Mouse (Mus musculus): ENCODE measurements around the gene St6galnac4. TPM values are rescaled to one million over a fixed set of nuclear protein-coding genes. Genes with fewer than 3 reads are reported as not detected.
A peak's percentile ranks its signal among the peaks of the same experiment; 100 is the strongest.

St6galnac4 gene
- polyA plus RNA-seq, 1 experiment from 2014 or later, result 26.0 TPM

DNA sequence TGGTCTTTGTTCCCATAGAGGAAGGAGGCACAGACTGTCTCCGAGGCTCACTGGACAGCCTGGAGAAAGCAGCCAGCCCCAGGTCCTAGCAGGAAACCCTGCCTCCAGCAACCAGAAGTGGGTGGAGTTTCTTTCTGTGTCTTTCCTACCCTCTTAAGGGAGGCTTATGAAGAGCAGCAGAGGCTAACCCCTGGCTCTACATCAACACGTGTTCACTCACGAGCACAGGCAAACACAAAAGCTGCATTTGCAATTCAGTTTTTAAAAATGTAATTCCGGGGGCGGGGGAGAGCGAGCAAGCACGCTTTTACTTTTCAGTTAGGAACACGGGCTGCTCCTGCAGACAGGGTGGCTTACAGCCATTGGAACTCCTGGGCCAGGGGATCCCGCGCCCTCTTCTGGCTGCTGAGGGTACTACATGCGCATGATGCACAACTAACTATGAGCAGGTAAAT, 15.7 kb downstream of the St6galnac4 start:
- peak overlapping the region; percentile 56 for H3K9ac ChIP-seq (ENCODE audit: low read depth, low read length)
- H3K4me1 ChIP-seq (replicated peaks; ENCODE audit: control insufficient read depth, insufficient read depth, low read length), result peaks cover 27% of the 10 kb centered on the region
- H3K9me3 ChIP-seq (ENCODE audit: control insufficient read depth, low read length), result no peaks in the 10 kb centered on the region
- whole genome bisulfite sequencing, result 1% methylated on average over 11 of the region's 11 CpGs
- DNase-seq (ENCODE audit: low spot score) (peak; percentile 89), ATAC-seq (replicated peaks; ENCODE audit: low FRiP score) (peak; percentile 63)
- H3K36me3 ChIP-seq (ENCODE audit: control insufficient read depth, insufficient read depth, low read length), result no peaks in the 10 kb centered on the region
- H3K27ac ChIP-seq (ENCODE audit: low read depth, low read length), result peak overlapping the region; percentile 21; the same call in 1 of the 2 replicates
- H3K4me2 ChIP-seq, result peak overlapping the region; percentile 65
- H3K27me3 ChIP-seq (replicated peaks; ENCODE audit: control insufficient read depth, insufficient read depth, low read length), result no peaks in the 10 kb centered on the region
- H3K4me3 ChIP-seq (ENCODE audit: low read depth, low read length), result peak overlapping the region; percentile 44

GRCm38 (mm10) chr2:32604631-32605030, 17.7 kb downstream of the St6galnac4 start:
- H3K4me1 ChIP-seq (replicated peaks; ENCODE audit: control insufficient read depth, insufficient read depth, low read length), result peaks cover 45% of the 10 kb centered on the region
- H3K4me3 ChIP-seq (ENCODE audit: low read depth, low read length), result peak overlapping the region; percentile 12
- H3K4me2 ChIP-seq, result peak overlapping the region; percentile 51
- DNase-seq (ENCODE audit: low spot score) (no peak), ATAC-seq (replicated peaks; ENCODE audit: low FRiP score) (no peak)
- no peaks in the 10 kb centered on the region for H3K9me3 ChIP-seq (ENCODE audit: control insufficient read depth, low read length)
- 29% methylated on average over 10 of the region's 10 CpGs for WGBS
- no peaks in the 10 kb centered on the region for H3K36me3 ChIP-seq (ENCODE audit: control insufficient read depth, insufficient read depth, low read length)
- H3K27me3 ChIP-seq (replicated peaks; ENCODE audit: control insufficient read depth, insufficient read depth, low read length), result no peaks in the 10 kb centered on the region
- H3K9ac ChIP-seq (ENCODE audit: low read depth, low read length), result no peak overlapping the region
- no peak overlapping the region for H3K27ac ChIP-seq (ENCODE audit: low read depth, low read length)

DNA sequence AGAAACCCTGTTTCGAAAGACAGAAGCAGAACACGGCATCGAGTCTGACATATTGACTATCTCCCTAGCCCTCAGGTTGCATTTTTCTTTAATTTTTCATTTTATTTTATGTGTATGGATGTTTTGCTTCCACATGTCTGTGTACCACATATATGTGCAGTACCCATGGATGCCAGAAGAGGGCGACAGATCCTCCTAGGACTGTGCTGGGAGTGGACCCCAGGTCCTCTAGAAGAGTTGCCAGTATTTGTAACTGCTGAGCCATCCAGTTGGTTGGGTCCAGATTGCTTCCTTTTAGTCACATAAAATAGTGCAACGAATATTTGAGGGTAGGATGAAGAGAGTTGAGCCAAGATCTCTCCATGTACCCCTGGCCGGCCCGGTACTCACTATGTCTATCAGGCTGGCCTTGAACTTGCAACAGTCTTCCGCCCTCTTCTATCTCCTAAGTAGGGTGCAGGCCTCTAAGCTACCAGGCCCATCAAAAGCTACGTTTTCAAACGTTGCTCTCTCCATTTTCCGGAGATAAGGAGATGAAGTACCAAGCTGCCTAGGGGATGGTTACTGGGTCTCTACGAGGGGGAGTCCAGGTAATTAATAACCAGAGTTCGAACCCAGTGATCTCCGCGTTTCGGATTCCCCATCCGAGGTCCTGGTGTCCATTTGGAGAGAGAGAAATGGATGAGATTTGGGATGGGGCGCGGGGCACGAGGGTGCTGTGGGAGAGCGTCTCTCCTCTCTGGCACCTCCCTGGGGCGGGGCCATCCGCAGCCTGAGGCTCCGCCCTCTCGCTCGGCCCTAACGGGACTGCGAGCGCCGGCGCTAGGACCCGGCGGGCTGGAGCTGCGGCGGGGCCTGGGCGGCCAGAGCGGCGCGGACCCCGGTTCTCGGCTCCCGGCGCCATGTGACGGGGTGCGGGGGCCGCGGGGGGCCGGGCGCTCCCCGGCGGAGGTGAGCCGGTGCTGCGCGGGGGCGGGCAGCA, 19.6 kb downstream of the St6galnac4 start:
- DNase-seq (ENCODE audit: low spot score), result peak; percentile 86
- peak; percentile 74 for ATAC-seq (replicated peaks; ENCODE audit: low FRiP score)
- Histone ChIP-seq H3K4me2 (peak overlapping the region; percentile 96), H3K27me3 (replicated peaks; ENCODE audit: control insufficient read depth, insufficient read depth, low read length) (no peaks in the 10 kb centered on the region), H3K9me3 (ENCODE audit: control insufficient read depth, low read length) (no peaks in the 10 kb centered on the region), H3K4me3 (ENCODE audit: low read depth, low read length) (peak overlapping the region; percentile 87), H3K4me1 (replicated peaks; ENCODE audit: control insufficient read depth, insufficient read depth, low read length) (peaks cover 53% of the 10 kb centered on the region), H3K36me3 (ENCODE audit: control insufficient read depth, insufficient read depth, low read length) (no peaks in the 10 kb centered on the region), H3K9ac (ENCODE audit: low read depth, low read length) (peak overlapping the region; percentile 83), H3K27ac (ENCODE audit: low read depth, low read length) (peak overlapping the region; percentile 77)
- 10% methylated on average over 52 of the region's 55 CpGs for WGBS

- DNase-seq (ENCODE audit: low spot score) (peak; percentile 75), ATAC-seq (replicated peaks; ENCODE audit: low FRiP score) (peak; percentile 27)
- 4% methylated on average over 34 of the region's 34 CpGs for WGBS
- H3K27ac ChIP-seq (ENCODE audit: low read depth, low read length), result peak overlapping the region; percentile 77
- peak overlapping the region; percentile 87 for H3K4me3 ChIP-seq (ENCODE audit: low read depth, low read length)
- H3K36me3 ChIP-seq (ENCODE audit: control insufficient read depth, insufficient read depth, low read length), result no peaks in the 10 kb centered on the region
- H3K9ac ChIP-seq (ENCODE audit: low read depth, low read length), result peak overlapping the region; percentile 83
- H3K4me1 ChIP-seq (replicated peaks; ENCODE audit: control insufficient read depth, insufficient read depth, low read length), result peaks cover 49% of the 10 kb centered on the region
- H3K27me3 ChIP-seq (replicated peaks; ENCODE audit: control insufficient read depth, insufficient read depth, low read length), result no peaks in the 10 kb centered on the region
- H3K4me2 ChIP-seq, result peak overlapping the region; percentile 96
- no peaks in the 10 kb centered on the region for H3K9me3 ChIP-seq (ENCODE audit: control insufficient read depth, low read length)
Measured at GRCm38 (mm10) chr2:32607262-32607947, 20.5 kb downstream of the St6galnac4 start.

- peak overlapping the region; percentile 77 for H3K27ac ChIP-seq (ENCODE audit: low read depth, low read length)
- DNase-seq (ENCODE audit: low spot score) (peak; percentile 84), ATAC-seq (replicated peaks; ENCODE audit: low FRiP score) (peak; percentile 78)
- peaks cover 3% of the 10 kb centered on the region; the same call in 1 of the 2 replicates for H3K36me3 ChIP-seq (ENCODE audit: control insufficient read depth, insufficient read depth, low read length)
- WGBS, result 3% methylated on average over 25 of the region's 25 CpGs
- H3K27me3 ChIP-seq (replicated peaks; ENCODE audit: control insufficient read depth, insufficient read depth, low read length), result no peaks in the 10 kb centered on the region
- peak overlapping the region; percentile 83 for H3K9ac ChIP-seq (ENCODE audit: low read depth, low read length)
- H3K4me3 ChIP-seq (ENCODE audit: low read depth, low read length), result peak overlapping the region; percentile 87
- H3K4me2 ChIP-seq, result peak overlapping the region; percentile 96
- H3K9me3 ChIP-seq (ENCODE audit: control insufficient read depth, low read length), result no peaks in the 10 kb centered on the region
- H3K4me1 ChIP-seq (replicated peaks; ENCODE audit: control insufficient read depth, insufficient read depth, low read length), result peaks cover 47% of the 10 kb centered on the region
Measured at GRCm38 (mm10) chr2:32608141-32608777, 21.4 kb downstream of the St6galnac4 start.

- ATAC-seq (replicated peaks; ENCODE audit: low FRiP score) (peak; percentile 48), DNase-seq (ENCODE audit: low spot score) (no peak)
- peak overlapping the region; percentile 77 for H3K27ac ChIP-seq (ENCODE audit: low read depth, low read length)
- 38% methylated on average over 18 of the region's 18 CpGs for WGBS
- peak overlapping the region; percentile 87 for H3K4me3 ChIP-seq (ENCODE audit: low read depth, low read length)
- no peaks in the 10 kb centered on the region for H3K9me3 ChIP-seq (ENCODE audit: control insufficient read depth, low read length)
- no peaks in the 10 kb centered on the region for H3K27me3 ChIP-seq (replicated peaks; ENCODE audit: control insufficient read depth, insufficient read depth, low read length)
- peaks cover 47% of the 10 kb centered on the region for H3K4me1 ChIP-seq (replicated peaks; ENCODE audit: control insufficient read depth, insufficient read depth, low read length)
- peak overlapping the region; percentile 96 for H3K4me2 ChIP-seq
- H3K36me3 ChIP-seq (ENCODE audit: control insufficient read depth, insufficient read depth, low read length), result peaks cover 3% of the 10 kb centered on the region; the same call in 1 of the 2 replicates
- peak overlapping the region; percentile 83 for H3K9ac ChIP-seq (ENCODE audit: low read depth, low read length)
Measured at GRCm38 (mm10) chr2:32608778-32609435, 22.0 kb downstream of the St6galnac4 start.

GRCm38 (mm10) chr2:32610610-32611229, 23.8 kb downstream of the St6galnac4 start:
- ATAC-seq (replicated peaks; ENCODE audit: low FRiP score), result no peak
- peaks cover 39% of the 10 kb centered on the region for H3K4me1 ChIP-seq (replicated peaks; ENCODE audit: control insufficient read depth, insufficient read depth, low read length)
- DNase-seq (ENCODE audit: low spot score), result no peak
- H3K27me3 ChIP-seq (replicated peaks; ENCODE audit: control insufficient read depth, insufficient read depth, low read length), result no peaks in the 10 kb centered on the region
- H3K9me3 ChIP-seq (ENCODE audit: control insufficient read depth, low read length), result no peaks in the 10 kb centered on the region
- H3K27ac ChIP-seq (ENCODE audit: low read depth, low read length), result peak overlapping the region; percentile 50
- H3K36me3 ChIP-seq (ENCODE audit: control insufficient read depth, insufficient read depth, low read length), result peaks cover 15% of the 10 kb centered on the region
- peak overlapping the region; percentile 50 for H3K4me3 ChIP-seq (ENCODE audit: low read depth, low read length)
- H3K4me2 ChIP-seq, result peak overlapping the region; percentile 76
- H3K9ac ChIP-seq (ENCODE audit: low read depth, low read length), result peak overlapping the region; percentile 44; the same call in 1 of the 2 replicates
- WGBS, result 18% methylated on average over 23 of the region's 23 CpGs

Measured in liver, embryonic 11.5 days (tissue).